Mouse (Mus musculus): ENCODE data around the gene Rnf20. TPM values are rescaled to one million over a fixed set of nuclear protein-coding genes. Genes with fewer than 3 reads are reported as not detected.
A peak's percentile ranks its signal among the peaks of the same experiment; 100 is the strongest.
"Not testable (repeated sequence)": the region's sequence is repeated elsewhere in the genome, so short reads cannot be mapped to it uniquely, and the experiment has no call there.

Gene Rnf20
- total RNA-seq (2021): 10 to 100 TPM; 30.7 to 39.3 TPM

- intact Hi-C loops (cut with DNase I): loop anchor here (2.0 kb wide), 1 partner anchor 111 kb away; the partner anchor contains the start of genes Mrpl50 and Zfp189
- DNase-seq: peak; percentile 95 to 96
These were observed at the start of gene Rnf20 for GRCm38 (mm10) chr4:49631319-49632138. Gene Rnf20, plus strand, starts transcription at chr4:49632006.

GRCm38 (mm10) chr4:49583965-49584831 is 47.6 kb upstream of the Rnf20 start:
- no peak for DNase-seq
- intact Hi-C loops (cut with DNase I): no loop called here

- intact Hi-C loops (cut with DNase I): loop anchor here (1.0 to 5.0 kb wide), 2 partner anchors 13 to 42 kb away; no protein-coding TSS in a partner anchor
- DNase-seq: peak in 1 of 2 experiments; percentile 24
These were observed 46.2 kb upstream of the Rnf20 start for GRCm38 (mm10) chr4:49585524-49586101.

GRCm38 (mm10) chr4:49586811-49587210 is 45.0 kb upstream of the Rnf20 start:
- intact Hi-C loops (cut with DNase I): loop anchor here (5.0 kb wide), 1 partner anchor 40 kb away; no protein-coding TSS in a partner anchor
- DNase-seq: no peak

GRCm38 (mm10) chr4:49590152-49590551 is 41.7 kb upstream of the Rnf20 start:
- no peak for DNase-seq
- intact Hi-C loops (cut with DNase I): no loop called here

- no peak for DNase-seq
- intact Hi-C loops (cut with DNase I): loop anchor here (2.0 kb wide), 1 partner anchor 30 kb away; no protein-coding TSS in a partner anchor
These were observed 35.0 kb upstream of the Rnf20 start for GRCm38 (mm10) chr4:49596846-49597182.

- intact Hi-C loops (cut with DNase I): loop anchor here (1.0 to 2.0 kb wide), 3 partner anchors 12 to 31 kb away; no protein-coding TSS in a partner anchor
- DNase-seq: peak; percentile 70 to 87
These were observed 34.4 kb upstream of the Rnf20 start, which contains the start of gene Tmem246 for GRCm38 (mm10) chr4:49597183-49598100. Gene Tmem246, minus strand, starts transcription at chr4:49597876.

- intact Hi-C loops (cut with DNase I): no loop called here
- DNase-seq: no peak
These were observed 28.6 kb upstream of the Rnf20 start for GRCm38 (mm10) chr4:49603161-49603560.

- DNase-seq: no peak
- intact Hi-C loops (cut with DNase I): no loop called here
These were observed 27.7 kb upstream of the Rnf20 start for GRCm38 (mm10) chr4:49604016-49604546.

GRCm38 (mm10) chr4:49604616-49605015 is 27.2 kb upstream of the Rnf20 start:
- no peak for DNase-seq
- intact Hi-C loops (cut with DNase I): no loop called here

GRCm38 (mm10) chr4:49605459-49605858 is 26.3 kb upstream of the Rnf20 start:
- intact Hi-C loops (cut with DNase I): no loop called here
- DNase-seq: no peak

GRCm38 (mm10) chr4:49616924-49617323 is 14.9 kb upstream of the Rnf20 start:
- DNase-seq: no peak
- intact Hi-C loops (cut with DNase I): no loop called here

- DNase-seq; intact Hi-C loops (cut with DNase I): not testable (repeated sequence)
These were observed 11.9 kb upstream of the Rnf20 start for GRCm38 (mm10) chr4:49619861-49620260.

GRCm38 (mm10) chr4:49622272-49622671 is 9.5 kb upstream of the Rnf20 start:
- intact Hi-C loops (cut with DNase I): no loop called here
- DNase-seq: no peak

GRCm38 (mm10) chr4:49623916-49624315 is 7.9 kb upstream of the Rnf20 start:
- DNase-seq: no peak
- intact Hi-C loops (cut with DNase I): no loop called here

GRCm38 (mm10) chr4:49624969-49625368 is 6.8 kb upstream of the Rnf20 start:
- intact Hi-C loops (cut with DNase I): loop anchor here (5.0 kb wide), 1 partner anchor 38 kb away; no protein-coding TSS in a partner anchor
- not testable (repeated sequence) for DNase-seq

- intact Hi-C loops (cut with DNase I): loop anchor here (1.0 to 5.0 kb wide), 3 partner anchors 30 to 60 kb away; partner anchors contain the start of gene Tmem246
- peak; percentile 73 to 84 for DNase-seq
These were observed 4.8 kb upstream of the Rnf20 start for GRCm38 (mm10) chr4:49626973-49627372.

- DNase-seq: no peak
- intact Hi-C loops (cut with DNase I): loop anchor here (5.0 kb wide), 1 partner anchor 42 kb away; no protein-coding TSS in a partner anchor
These were observed 2.9 kb upstream of the Rnf20 start for GRCm38 (mm10) chr4:49628941-49629340.

- intact Hi-C loops (cut with DNase I): no loop called here
- no peak for DNase-seq
These were observed 304 bp downstream of the Rnf20 start for GRCm38 (mm10) chr4:49632139-49632481.

Data from heart, postnatal 36 days (tissue).